Mouse (Mus musculus) embryonic facial prominence, embryonic 10.5 days (tissue): Measurements from ENCODE around the gene Arid5b. TPM values are rescaled to one million over a fixed set of nuclear protein-coding genes. Genes with fewer than 3 reads are reported as not detected.

Source experiments
- DNase-seq: peaks from one replicate; pipeline ENCODE4 v3.0.0-alpha.2; 2017; ENCODE audit warnings: low spot score
- H3K27ac ChIP-seq: fragments of 300-500 bp; sonication (generic); replicated peaks from 2 replicates; pipeline ENCODE4 v1.5.1; 2016; ENCODE audit warnings: mild to moderate bottlenecking
- H3K27me3 ChIP-seq: fragments of 300-500 bp; sonication (generic); replicated peaks from 2 replicates; pipeline ENCODE4 v1.6.1; 2016; ENCODE audit warnings: low read depth, mild to moderate bottlenecking; ENCODE audit not compliant: poor library complexity, severe bottlenecking
- H3K36me3 ChIP-seq: fragments of 300-500 bp; sonication (generic); replicated peaks from 2 replicates; pipeline ENCODE4 v1.6.1; 2016; ENCODE audit warnings: mild to moderate bottlenecking, moderate library complexity
- H3K4me1 ChIP-seq: fragments of 300-500 bp; sonication (generic); 2 replicates; pipeline ENCODE4 v1.6.1; 2016
- H3K4me3 ChIP-seq: fragments of 300-500 bp; sonication (generic); 2 replicates; pipeline ENCODE4 v1.5.1; 2016; ENCODE audit warnings: mild to moderate bottlenecking, moderate library complexity
- H3K9me3 ChIP-seq: fragments of 300-500 bp; sonication (generic); 2 replicates; pipeline ENCODE4 v1.6.1; 2016; ENCODE audit warnings: mild to moderate bottlenecking
- WGBS: fragments of 180-500 bp; shearing (Covaris S2); methylation state at CpG from one replicate; pipeline ENCODE4 v1.1.7; 2016; 5-methylcytosine and 5-hydroxymethylcytosine counted together
- polyA plus RNA-seq: library from polyadenylated mRNA; unstranded; fragments of >200 nt; fragmentation: Nextera tagmentation; extraction: Ambion mirVana; gene quantifications from 2 replicates; pipeline ENCODE4 v1.2.1, GENCODE M21; 2016

Gene Arid5b
- polyA plus RNA-seq, 1 experiment from 2014 or later, result 19.7 TPM

GRCm38 (mm10) chr10:68240804-68241485 is 37.6 kb downstream of the Arid5b start:
- Histone ChIP-seq H3K27ac (no peak overlapping the region), H3K36me3 (peaks cover 27% of the 10 kb centered on the region), H3K4me1 (peaks cover 6% of the 10 kb centered on the region; the same call in 1 of the 2 replicates), H3K4me3 (no peak overlapping the region), H3K27me3 (no peaks in the 10 kb centered on the region), H3K9me3 (no peaks in the 10 kb centered on the region)
- no peak for DNase-seq
- 91% methylated on average over 13 of the region's 13 CpGs for WGBS

- Histone ChIP-seq H3K4me3 (no peak overlapping the region), H3K4me1 (peaks cover 6% of the 10 kb centered on the region; the same call in 1 of the 2 replicates), H3K27me3 (no peaks in the 10 kb centered on the region), H3K27ac (no peak overlapping the region), H3K36me3 (peaks cover 32% of the 10 kb centered on the region), H3K9me3 (no peaks in the 10 kb centered on the region)
- DNase-seq, result no peak
- 79% methylated on average over 3 of the region's 3 CpGs for WGBS
These were observed 38.3 kb downstream of the Arid5b start for GRCm38 (mm10) chr10:68240094-68240803.

GRCm38 (mm10) chr10:68239426-68240070 is 39.0 kb downstream of the Arid5b start:
- Histone ChIP-seq H3K4me3 (no peak overlapping the region), H3K27me3 (no peaks in the 10 kb centered on the region), H3K36me3 (peaks cover 35% of the 10 kb centered on the region), H3K9me3 (no peaks in the 10 kb centered on the region), H3K27ac (no peak overlapping the region), H3K4me1 (peaks cover 6% of the 10 kb centered on the region; the same call in 1 of the 2 replicates)
- 83% methylated on average over 7 of the region's 7 CpGs for WGBS
- no peak for DNase-seq

GRCm38 (mm10) chr10:68238707-68239425 is 39.7 kb downstream of the Arid5b start:
- Histone ChIP-seq H3K27me3 (no peaks in the 10 kb centered on the region), H3K4me3 (no peak overlapping the region), H3K4me1 (peaks cover 6% of the 10 kb centered on the region; the same call in 1 of the 2 replicates), H3K36me3 (peaks cover 42% of the 10 kb centered on the region), H3K9me3 (no peaks in the 10 kb centered on the region), H3K27ac (no peak overlapping the region)
- DNase-seq, result no peak
- 64% methylated on average over 5 of the region's 5 CpGs for WGBS

GRCm38 (mm10) chr10:68238182-68238581 is 40.4 kb downstream of the Arid5b start:
- Histone ChIP-seq H3K9me3 (no peaks in the 10 kb centered on the region), H3K36me3 (peaks cover 48% of the 10 kb centered on the region), H3K27me3 (no peaks in the 10 kb centered on the region), H3K4me1 (peaks cover 6% of the 10 kb centered on the region; the same call in 1 of the 2 replicates), H3K4me3 (no peak overlapping the region), H3K27ac (no peak overlapping the region)
- DNase-seq, result no peak
- WGBS, result 66% methylated on average over 3 of the region's 3 CpGs

DNA sequence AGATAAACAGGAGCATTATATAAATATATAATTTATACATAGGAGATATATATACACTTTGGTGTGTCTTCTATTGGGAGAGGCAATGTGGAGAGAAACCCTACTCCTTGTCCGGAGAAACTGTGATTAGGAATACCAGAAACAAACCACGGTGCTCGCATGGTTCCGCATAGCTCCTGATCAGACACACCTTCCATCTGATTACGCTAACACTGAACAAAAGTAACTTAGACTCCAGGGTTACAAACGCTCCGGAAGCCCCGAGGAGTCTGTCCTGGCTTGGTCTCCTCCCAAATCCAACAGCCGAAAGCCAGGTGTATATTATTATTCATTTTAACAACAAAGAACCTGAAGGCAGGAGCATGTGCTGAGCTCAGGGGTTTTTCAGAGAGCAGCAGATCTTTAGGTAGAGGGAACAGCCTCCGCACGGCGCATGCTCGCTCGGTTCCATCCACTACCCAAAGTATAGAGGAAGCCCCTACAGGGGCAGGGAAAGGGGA is 41.5 kb downstream of the Arid5b start:
- Histone ChIP-seq H3K27ac (no peak overlapping the region), H3K4me1 (peaks cover 6% of the 10 kb centered on the region; the same call in 1 of the 2 replicates), H3K9me3 (no peaks in the 10 kb centered on the region), H3K4me3 (no peak overlapping the region), H3K27me3 (no peaks in the 10 kb centered on the region), H3K36me3 (peaks cover 40% of the 10 kb centered on the region)
- WGBS, result 84% methylated on average over 14 of the region's 14 CpGs
- no peak for DNase-seq

DNA sequence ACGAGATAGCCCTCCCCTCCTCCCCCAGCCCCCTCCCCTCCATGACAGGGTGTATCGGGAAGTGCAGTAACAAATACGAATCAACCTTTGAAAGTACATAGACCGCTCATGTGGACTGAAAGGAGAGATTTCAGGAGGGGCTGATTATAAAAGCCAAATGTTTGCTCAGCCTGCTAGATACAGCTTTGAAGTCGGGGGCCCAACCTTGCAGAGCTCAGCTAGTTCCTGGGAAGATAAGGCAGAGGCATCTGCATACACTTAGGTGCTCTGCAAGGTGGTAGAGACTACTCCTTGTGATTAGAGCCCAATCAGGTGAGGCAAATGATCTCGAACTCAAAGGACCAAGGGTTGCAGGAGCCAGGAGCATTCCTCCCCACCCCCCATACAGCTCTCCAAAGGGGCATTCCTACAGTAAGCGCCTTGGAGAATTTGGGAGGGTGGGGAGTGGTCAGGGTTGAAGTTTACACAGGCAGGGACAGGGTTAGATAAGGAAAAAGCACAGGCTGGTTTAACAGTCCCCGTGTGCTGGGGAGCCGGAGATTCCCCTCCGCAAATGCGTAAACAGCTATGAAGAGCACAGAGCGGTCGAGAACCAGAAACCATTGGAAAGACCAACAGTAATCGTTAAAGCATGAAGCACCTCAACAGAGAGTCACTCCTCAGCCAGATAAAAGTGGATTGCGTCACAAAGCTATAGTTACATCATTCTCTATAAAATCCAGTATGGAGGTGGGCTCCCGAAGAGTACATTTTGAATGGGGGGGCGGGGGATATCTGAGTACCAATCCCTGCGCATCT is 47.0 kb downstream of the Arid5b start:
- DNase-seq, result no peak
- Histone ChIP-seq H3K27me3 (no peaks in the 10 kb centered on the region), H3K9me3 (no peaks in the 10 kb centered on the region), H3K27ac (no peak overlapping the region), H3K4me3 (no peak overlapping the region), H3K36me3 (peaks cover 39% of the 10 kb centered on the region), H3K4me1 (peaks cover 17% of the 10 kb centered on the region)
- WGBS, result 69% methylated on average over 18 of the region's 18 CpGs

DNA sequence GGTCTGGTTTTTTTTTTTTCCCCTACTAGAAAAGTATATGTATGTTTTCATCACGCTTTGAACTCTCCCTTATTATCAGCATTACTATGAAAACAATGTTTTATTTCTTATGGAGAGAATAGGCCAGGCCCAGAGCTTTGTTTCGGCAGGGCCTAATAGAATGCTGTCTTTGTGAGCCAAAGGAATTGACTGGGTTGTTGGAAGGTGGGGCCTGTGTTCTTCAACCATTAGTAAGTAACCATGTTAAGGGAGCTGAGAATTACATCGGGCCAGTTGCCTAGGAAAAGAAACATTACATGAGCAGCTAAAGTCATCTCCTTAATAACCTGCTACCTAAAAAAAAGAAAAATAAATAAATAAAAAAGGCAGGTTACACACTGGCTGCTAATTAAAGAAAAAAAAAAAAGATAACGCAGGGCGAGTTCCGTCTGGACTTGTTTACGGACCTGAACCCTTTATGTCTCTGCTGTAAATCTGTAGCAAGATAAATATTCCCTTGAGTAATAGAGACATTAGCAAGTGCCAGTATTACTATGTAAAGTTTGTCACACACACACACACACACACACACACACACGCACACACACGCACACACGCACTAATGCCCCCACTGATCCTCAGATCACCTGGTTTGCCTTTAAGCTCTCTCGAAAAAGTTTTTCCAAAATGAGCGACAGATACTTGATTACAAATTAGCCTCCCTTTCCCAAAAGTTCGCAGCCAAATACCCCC is 47.7 kb downstream of the Arid5b start:
- WGBS, result 79% methylated on average over 13 of the region's 13 CpGs
- Histone ChIP-seq H3K27me3 (no peaks in the 10 kb centered on the region), H3K4me1 (peaks cover 17% of the 10 kb centered on the region), H3K36me3 (peaks cover 34% of the 10 kb centered on the region), H3K4me3 (no peak overlapping the region), H3K27ac (no peak overlapping the region), H3K9me3 (no peaks in the 10 kb centered on the region)
- DNase-seq, result no peak

DNA sequence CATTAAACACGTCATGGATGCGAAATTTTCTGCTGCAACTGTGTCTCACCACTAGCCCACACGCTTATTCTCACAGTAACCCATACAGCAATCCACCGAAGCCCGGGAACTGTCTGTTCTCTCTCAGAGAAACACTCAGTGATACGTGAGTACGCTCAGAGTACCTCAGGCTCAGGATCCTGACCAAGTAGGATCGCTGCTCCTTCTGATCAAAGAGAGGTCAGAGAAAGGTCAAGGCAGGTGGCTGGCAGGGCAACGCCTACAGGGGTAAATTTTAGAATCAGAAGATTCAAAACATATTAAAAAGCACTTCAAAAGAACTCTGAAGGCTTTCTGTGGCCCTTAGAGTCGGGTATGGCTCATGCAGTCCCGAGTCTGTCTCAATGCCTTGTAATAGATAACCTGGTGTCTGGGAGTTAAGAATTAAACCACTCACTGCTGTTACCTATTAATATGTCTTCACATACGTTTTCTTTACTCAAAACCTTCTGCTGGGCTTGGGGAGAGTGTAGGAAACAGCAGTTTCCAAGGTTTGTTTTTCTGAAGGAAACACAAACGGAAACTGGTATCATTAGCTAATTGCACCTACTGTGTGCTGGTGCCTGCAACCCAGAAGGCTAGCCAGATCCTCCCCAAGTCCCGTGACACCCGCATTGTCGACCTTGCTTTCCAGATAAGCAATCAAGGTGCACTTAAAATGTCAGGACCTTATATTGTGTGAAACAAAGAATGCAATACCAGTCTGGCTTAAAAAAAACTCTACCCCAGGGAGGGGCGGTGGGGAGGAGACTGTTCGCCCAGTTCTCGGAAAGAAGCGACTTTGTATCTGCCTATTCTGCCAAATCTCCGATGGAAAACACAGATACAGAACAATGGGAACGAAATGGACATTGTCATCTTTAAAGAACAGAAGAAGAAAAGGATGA is 48.6 kb downstream of the Arid5b start:
- 69% methylated on average over 22 of the region's 22 CpGs for WGBS
- H3K36me3 ChIP-seq, result peaks cover 36% of the 10 kb centered on the region
- no peak for DNase-seq

DNA sequence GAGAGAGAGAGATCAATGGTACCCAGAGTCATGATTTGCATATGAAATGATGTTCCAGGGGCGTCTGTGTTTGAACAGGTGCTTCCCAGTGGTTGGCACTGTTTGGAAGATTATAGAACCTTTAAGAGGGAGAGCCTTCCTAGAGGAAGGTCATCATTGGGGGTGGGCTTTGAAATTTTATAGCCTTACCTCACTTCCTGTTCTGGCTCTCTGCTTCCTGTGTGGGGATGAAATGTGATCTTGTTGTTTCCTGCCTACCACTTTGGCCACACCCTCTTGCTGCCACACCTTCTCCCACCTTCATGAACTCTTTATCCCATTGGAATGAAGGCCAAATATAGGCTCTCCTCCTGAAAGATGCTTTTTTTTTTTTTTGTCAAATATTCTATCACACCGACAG is 55.9 kb downstream of the Arid5b start:
- 89% methylated on average over 2 of the region's 2 CpGs for WGBS
- H3K36me3 ChIP-seq, result peaks cover 55% of the 10 kb centered on the region
- H3K4me1 ChIP-seq, result peaks cover 4% of the 10 kb centered on the region; the same call in 1 of the 2 replicates
- no peak overlapping the region for H3K27ac ChIP-seq
- no peak overlapping the region for H3K4me3 ChIP-seq
- H3K9me3 ChIP-seq, result peaks cover under 1% of the 10 kb centered on the region; the same call in 1 of the 2 replicates
- no peaks in the 10 kb centered on the region for H3K27me3 ChIP-seq
- no peak for DNase-seq

More for the DNA sequence above, 48.6 kb downstream of the Arid5b start:
- H3K4me3 ChIP-seq, result no peak overlapping the region
- H3K27ac ChIP-seq, result no peak overlapping the region
- no peaks in the 10 kb centered on the region for H3K9me3 ChIP-seq
- H3K27me3 ChIP-seq, result no peaks in the 10 kb centered on the region
- peaks cover 17% of the 10 kb centered on the region for H3K4me1 ChIP-seq
